Mouse (Mus musculus) adrenal gland, postnatal 4 days (tissue): ENCODE measurements around the gene 4933436I01Rik. TPM values are rescaled to one million over a fixed set of nuclear protein-coding genes. Genes with fewer than 3 reads are reported as not detected.

Source experiments
- DNase-seq, 2 experiments: peaks; one replicate each; pipeline ENCODE4 v3.0.0; 2021 to 2022; ENCODE audit warnings: low spot score in 2 of 2, mixed read lengths in 2 of 2
- long read RNA-seq, 2 experiments: library from polyadenylated mRNA; stranded (forward); transcript quantifications; one replicate each; pipeline ENCODE4 v2.0.0; 2021
- total RNA-seq, 2 experiments: library from RNA; stranded (reverse); gene quantifications; 2 replicates each; pipeline ENCODE4 v1.2.3; 2021

4933436I01Rik gene
- not detected for total RNA-seq
- long read RNA-seq, experiment 1: 0 reads
- long read RNA-seq, experiment 2: 0 reads

DNA sequence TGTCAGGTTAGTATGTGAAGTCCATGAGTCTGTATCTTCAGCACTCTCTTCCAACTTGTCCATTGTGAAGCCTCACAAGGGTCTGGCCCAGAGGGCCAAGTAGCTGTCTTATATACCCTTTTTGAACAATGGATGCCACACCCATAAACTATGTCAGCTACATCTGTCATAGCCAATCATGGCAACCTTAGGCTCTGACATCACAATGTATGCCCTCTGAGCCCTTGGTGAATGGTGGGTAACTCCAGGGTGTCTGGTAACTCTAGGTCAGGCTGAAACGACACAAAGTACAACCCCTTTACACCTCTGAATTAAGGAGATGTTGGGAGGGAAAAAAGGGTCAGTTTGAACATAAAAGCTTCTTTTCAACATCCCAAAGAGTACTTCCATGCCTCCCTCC is at the start of gene 4933436I01Rik:
TSS of gene 4933436I01Rik (minus strand) at position 101 of the 400 bp plus-strand sequence.
- no peak for DNase-seq

DNA sequence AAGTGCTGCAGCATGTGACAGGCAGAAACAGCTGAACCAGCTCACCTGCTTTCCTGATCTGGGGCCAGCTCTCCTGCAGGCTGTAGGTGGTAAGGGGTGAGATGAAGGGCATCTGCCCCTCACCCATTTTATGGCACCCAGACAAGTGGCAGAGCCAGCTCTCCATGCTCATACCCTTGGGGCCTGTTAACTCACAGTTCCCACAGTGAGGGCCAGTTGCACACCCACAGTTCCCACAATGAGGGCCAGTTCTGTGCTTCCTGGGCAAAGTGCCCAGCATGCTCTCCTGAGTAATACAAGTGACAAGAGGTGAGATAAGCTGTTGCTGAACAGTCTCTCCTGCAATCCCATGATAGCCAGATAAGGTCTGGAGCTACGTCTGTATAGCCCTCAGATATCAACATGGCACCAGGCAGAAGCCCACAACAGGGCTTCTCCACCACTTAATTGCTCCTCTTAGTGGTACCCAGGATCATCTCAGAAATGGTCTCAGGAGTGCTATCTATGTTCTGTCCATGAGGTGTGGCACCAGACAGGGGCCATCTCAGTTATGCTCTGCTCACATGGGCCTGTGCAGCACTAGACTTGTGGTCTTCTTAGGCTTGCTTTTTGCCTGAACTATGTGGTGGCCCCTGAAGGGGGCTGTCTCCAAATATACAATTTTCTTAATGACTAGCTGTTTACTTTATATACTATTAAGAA is 3.7 kb upstream of the 4933436I01Rik start:
- no peak for DNase-seq

DNA sequence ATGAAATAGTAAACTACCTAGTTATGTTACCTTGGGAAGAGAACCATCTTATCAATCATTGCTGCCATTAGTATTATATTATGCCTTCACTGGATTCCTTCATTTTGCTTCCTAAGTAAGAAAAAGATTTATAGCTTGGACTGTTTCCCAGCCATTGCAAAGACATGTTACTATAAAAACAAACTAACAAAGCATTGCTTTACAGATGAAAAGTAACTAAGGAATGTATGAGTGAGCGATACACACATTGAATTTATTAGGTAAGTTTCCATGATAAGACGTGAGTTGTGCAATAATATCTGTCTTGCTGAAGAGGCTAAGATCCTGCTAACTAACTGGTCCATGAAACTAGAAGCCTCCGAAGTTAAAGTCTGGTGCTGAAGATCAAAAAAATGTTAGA is 37.8 kb downstream of the 4933436I01Rik start:
- DNase-seq: no peak

Other genes with a start within 250 kb of the 4933436I01Rik start
- gene Gm1140, start 227.9 kb downstream of the 4933436I01Rik start, total RNA-seq: not detected
- not detected for gene Gm14692, start 225.8 kb downstream of the 4933436I01Rik start, total RNA-seq